Mouse (Mus musculus): ENCODE results near the gene St6galnac3.

GRCm38 (mm10) chr3:153219391-153219790 lies 505.6 kb downstream of the St6galnac3 start:
- TF ChIP-seq POLR2A (IDR thresholded peaks at IDR 0.05; ENCODE audit: borderline replicate concordance, extremely low read depth, low read depth, low read length) (no peak), CTCF (IDR thresholded peaks at IDR 0.05; ENCODE audit: insufficient read depth, low read length) (no peak)

Data from lung, adult 2 months (tissue).